Mouse (Mus musculus): ENCODE data around the gene Bag5. TPM values are rescaled to one million over a fixed set of nuclear protein-coding genes. Genes with fewer than 3 reads are reported as not detected.
"Not testable (repeated sequence)": the region's sequence is repeated elsewhere in the genome, so short reads cannot be mapped to it uniquely, and the experiment has no call there.

The Bag5 gene
- polyA plus RNA-seq, 1 experiment: 40.7 TPM

DNA sequence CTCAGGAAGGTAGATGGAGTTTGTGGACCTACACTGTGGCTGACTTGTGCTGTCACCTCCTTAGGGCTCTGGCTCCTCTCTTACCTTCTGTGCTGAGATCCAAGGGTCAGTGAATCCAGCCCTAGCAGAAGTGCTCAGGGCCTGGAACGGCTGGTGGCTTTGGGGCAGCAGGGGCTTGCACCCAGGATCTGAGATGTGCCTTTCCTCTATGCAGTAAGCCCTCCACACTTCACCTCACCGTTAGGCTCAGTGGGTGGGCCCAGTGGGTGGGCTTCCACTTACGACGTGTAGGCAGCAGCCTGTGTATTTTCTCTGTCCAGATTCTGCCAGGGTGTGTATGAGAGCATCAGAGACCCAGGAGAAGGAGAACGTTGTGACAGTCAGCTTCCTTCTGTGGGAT lies 19.9 kb upstream of the Bag5 start:
- DNase-seq (ENCODE audit: low read depth): no peak
- no peak for TF ChIP-seq POLR2A (IDR thresholded peaks at IDR 0.05; ENCODE audit: borderline replicate concordance, extremely low read depth, insufficient read depth, insufficient read length, poor library complexity, severe bottlenecking)
- no peak for TF ChIP-seq CTCF (IDR thresholded peaks at IDR 0.05; ENCODE audit: borderline replicate concordance, extremely low read depth, insufficient read depth, insufficient read length)

DNA sequence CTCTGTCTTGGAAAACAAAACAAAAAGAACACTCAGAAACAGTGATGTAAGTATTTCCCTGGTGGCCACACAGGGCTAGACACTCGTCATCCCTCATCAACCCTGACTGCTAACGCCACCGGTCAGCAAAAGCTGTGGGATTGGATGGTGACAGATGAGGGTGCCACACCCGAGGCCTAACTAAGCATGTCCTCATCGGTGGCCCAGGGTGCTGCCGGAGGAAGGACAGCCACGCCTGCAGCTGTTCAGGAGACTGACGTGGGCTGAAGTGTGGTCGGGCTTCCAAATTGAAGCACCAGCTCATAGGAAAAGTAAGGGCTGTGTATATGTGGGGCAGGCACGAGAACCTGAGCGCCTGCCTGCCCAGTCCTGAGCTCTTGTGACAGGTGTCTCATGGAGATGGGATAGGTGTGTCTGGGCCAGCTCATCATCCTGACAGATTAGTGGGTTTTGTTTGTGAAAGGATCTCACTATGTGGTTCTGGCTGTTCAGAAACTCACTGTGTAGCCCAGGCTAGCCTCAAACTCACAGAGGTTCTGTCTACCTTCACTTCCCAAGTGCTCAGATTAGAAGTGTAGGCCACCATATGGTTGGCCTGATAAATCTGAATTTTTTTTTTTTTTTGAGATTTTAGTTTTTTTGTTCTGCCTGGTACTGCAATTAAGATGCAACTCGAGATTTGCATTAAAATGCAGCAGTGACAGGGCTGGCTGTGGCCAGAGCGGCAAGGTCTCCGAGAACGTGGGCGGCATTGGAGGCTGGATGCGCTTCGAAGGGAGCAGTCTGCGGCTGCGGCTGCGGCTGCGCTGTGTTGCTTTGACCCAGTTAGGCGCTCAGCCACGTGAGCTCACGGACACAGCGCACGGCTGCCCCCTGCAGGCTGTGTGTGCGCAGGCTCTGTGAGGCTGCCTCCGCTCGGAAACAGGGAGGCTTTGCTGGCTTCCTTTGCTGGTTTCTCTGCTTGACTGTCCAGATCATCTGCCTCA lies 19.1 kb upstream of the Bag5 start:
- DNase-seq (ENCODE audit: low read depth): peak; percentile 97
- TF ChIP-seq CTCF (IDR thresholded peaks at IDR 0.05; ENCODE audit: borderline replicate concordance, extremely low read depth, insufficient read depth, insufficient read length): peak; percentile 95
- no peak for TF ChIP-seq POLR2A (IDR thresholded peaks at IDR 0.05; ENCODE audit: borderline replicate concordance, extremely low read depth, insufficient read depth, insufficient read length, poor library complexity, severe bottlenecking)

DNA sequence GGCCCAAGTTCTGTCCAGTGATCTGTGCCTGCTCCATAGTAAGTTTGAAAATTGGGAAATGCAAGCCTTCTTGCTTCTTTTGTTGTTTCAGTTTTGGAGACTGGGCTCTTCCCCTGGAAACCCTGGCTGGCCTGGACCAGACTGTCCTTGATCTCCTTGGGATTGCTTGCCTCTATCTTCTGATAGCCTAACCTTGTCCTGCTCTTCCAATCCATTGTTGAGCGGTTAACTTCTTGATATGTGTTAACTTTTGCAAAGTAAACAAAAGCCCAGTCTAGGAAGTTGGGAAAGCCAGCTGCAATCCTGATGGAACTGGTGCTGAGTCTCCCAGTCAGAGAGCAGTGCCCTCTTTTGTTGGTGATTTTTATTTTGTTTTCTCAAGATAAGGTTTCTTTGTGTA lies 14.9 kb upstream of the Bag5 start:
- no peak for DNase-seq (ENCODE audit: low read depth)
- TF ChIP-seq POLR2A (IDR thresholded peaks at IDR 0.05; ENCODE audit: borderline replicate concordance, extremely low read depth, insufficient read depth, insufficient read length, poor library complexity, severe bottlenecking) (no peak), CTCF (IDR thresholded peaks at IDR 0.05; ENCODE audit: borderline replicate concordance, extremely low read depth, insufficient read depth, insufficient read length) (no peak)

DNA sequence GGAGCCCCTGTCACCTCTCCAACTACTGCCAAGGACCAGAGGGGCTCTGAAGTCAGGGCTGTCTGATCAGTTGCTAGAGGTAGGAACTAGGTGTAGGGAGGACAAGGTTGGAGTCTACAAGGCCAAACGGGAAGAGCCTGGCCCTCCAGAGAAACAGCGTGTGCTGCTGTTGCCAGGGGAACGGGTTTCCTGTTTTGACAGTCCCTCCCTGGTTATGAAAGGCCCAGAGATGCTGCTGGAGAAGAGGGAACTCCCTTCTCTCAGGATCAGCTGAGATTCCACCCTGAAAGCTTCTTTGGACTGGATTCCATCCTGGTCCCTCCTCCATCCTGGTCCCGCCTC lies 13.0 kb upstream of the Bag5 start:
- DNase-seq (ENCODE audit: low read depth): no peak
- TF ChIP-seq POLR2A (IDR thresholded peaks at IDR 0.05; ENCODE audit: borderline replicate concordance, extremely low read depth, insufficient read depth, insufficient read length, poor library complexity, severe bottlenecking) (no peak), CTCF (IDR thresholded peaks at IDR 0.05; ENCODE audit: borderline replicate concordance, extremely low read depth, insufficient read depth, insufficient read length) (no peak)

DNA sequence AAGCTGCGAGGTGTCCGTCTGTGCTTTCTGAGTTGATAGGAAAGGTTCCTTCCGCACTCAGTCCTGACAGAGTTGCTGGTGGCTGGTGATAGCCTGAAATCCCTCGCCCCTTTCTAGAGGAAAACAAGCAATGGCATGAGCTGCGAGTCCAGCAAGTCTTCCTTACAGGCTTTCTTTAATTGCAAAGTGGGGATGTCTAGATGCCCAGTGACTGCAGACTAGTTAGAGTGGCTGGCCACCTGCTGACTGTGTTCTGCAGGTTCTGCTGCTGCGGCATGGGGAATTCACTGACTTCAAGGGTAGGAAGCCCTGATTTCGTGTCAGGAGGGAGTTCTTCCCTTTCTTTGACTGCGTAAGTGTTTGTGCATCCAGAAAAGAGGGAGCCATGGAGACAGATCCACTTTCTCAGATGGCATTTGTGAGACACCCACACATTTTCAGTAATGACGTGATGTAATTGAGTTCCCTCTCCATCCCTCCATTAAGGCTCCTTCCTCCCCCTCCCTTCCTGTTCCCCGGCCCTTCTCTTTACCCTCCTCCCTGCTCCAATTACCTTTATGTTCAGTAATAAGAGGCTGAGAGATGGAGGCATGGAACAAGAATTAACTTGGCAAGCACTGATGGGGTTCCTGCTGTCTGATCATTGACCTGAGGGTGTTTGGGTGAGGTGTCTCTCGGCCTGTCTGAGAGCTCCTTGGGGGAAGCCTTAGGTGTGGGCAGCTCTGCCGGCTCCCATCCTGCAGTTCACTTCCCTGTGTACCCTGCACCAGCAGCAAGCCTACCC lies 12.5 kb upstream of the Bag5 start:
- no peak for DNase-seq (ENCODE audit: low read depth)
- no peak for TF ChIP-seq CTCF (IDR thresholded peaks at IDR 0.05; ENCODE audit: borderline replicate concordance, extremely low read depth, insufficient read depth, insufficient read length)
- TF ChIP-seq POLR2A (IDR thresholded peaks at IDR 0.05; ENCODE audit: borderline replicate concordance, extremely low read depth, insufficient read depth, insufficient read length, poor library complexity, severe bottlenecking): no peak

DNA sequence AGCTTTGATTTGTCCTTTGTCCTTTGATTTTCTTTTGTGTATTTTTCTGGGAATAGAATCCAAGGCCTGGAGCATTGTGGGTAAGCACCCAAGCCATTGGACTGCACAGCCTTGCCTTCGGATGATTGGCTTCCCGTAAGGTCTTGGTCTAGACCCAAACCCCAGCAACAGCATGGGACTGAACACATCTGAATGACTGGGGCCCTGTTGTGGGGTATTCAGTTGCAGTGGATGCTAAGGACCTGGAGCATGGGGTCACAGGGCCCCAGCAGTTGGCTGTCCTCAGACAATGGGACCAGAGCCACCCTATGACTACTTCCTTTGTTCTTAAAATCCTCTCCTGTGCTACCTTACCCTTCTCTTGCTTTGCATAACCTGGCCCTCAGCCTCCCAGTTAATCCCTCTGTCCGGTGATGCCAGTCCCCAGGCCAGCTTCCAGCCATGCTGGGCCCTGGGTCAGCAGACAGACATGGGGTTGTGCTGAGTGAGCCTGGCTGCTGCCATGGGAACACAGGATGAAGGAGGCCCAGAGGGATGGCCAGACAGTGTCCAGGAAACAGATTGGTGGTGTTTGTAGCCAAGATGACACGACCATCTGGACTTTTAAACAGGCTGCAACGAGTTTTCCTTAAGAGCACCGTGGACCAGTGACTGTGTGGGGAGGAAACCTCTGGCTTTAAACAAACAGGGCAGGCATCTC lies 11.7 kb upstream of the Bag5 start:
- DNase-seq (ENCODE audit: low read depth): peak; percentile 56
- TF ChIP-seq CTCF (IDR thresholded peaks at IDR 0.05; ENCODE audit: borderline replicate concordance, extremely low read depth, insufficient read depth, insufficient read length): no peak
- no peak for TF ChIP-seq POLR2A (IDR thresholded peaks at IDR 0.05; ENCODE audit: borderline replicate concordance, extremely low read depth, insufficient read depth, insufficient read length, poor library complexity, severe bottlenecking)

DNA sequence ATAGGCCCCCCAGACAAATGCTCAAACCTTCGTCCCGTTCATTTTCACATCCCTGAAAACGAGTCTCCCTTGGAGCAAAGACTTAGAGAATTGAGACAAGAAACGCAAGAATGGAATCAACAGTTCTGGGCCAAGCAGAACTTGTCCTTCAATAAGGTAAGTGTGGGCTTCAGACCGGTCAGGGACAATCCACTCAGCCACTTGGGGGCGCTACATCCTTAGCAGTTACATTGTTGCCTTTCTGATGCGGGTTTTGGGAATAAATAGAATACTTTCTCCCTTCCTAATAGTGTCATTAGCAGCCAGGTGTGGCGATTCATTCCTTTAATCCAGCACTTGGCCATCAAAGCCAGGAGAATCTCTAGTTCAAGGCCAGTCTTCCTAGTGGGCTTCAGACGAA lies 9.6 kb upstream of the Bag5 start:
- peak; percentile 46; the same call in 1 of the 2 replicates for TF ChIP-seq CTCF (IDR thresholded peaks at IDR 0.05; ENCODE audit: borderline replicate concordance, extremely low read depth, insufficient read depth, insufficient read length)
- no peak for TF ChIP-seq POLR2A (IDR thresholded peaks at IDR 0.05; ENCODE audit: borderline replicate concordance, extremely low read depth, insufficient read depth, insufficient read length, poor library complexity, severe bottlenecking)
- DNase-seq (ENCODE audit: low read depth): no peak

DNA sequence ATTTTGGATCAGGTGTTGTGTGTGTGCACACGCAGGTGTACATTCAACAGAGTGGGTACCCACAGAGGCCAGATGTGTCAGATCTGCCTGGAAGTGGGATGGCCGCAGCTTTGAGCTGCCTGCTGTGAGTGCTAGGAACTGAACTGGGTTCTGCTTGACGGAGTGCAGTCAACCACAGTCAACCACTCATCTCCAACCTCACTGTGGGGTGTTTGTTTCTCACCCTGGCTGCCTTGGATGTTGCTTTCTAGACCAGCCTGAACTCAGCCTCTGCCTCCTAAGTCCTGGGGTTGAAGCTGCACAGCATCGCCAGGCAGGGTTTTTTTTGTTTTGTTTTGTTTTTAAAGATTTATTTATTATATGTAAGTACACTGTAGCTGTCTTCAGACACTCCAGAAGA lies 7.2 kb upstream of the Bag5 start:
- DNase-seq (ENCODE audit: low read depth): no peak
- TF ChIP-seq CTCF (IDR thresholded peaks at IDR 0.05; ENCODE audit: borderline replicate concordance, extremely low read depth, insufficient read depth, insufficient read length) (no peak), POLR2A (IDR thresholded peaks at IDR 0.05; ENCODE audit: borderline replicate concordance, extremely low read depth, insufficient read depth, insufficient read length, poor library complexity, severe bottlenecking) (no peak)

DNA sequence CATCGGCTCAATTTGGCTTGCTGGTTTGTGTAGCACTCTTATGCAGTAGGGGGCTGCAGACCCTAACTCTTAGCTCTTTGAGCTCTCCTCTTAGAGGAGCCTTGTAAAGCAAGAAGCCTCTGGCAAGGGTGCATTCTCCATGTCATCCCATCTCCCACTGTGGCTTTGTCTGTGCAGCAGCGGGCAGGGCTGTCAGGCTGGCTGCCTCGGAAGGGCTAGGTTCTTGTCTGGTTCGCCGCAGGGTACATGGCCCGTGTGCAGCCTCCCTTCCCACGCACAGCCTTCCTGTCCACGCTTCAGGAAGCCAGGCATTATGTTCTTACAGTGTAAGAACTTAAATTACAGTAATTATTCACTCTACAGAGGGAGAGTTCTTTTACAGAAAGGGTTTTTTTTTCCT lies 5.6 kb upstream of the Bag5 start:
- peak; percentile 34 for DNase-seq (ENCODE audit: low read depth)
- TF ChIP-seq CTCF (IDR thresholded peaks at IDR 0.05; ENCODE audit: borderline replicate concordance, extremely low read depth, insufficient read depth, insufficient read length) (no peak), POLR2A (IDR thresholded peaks at IDR 0.05; ENCODE audit: borderline replicate concordance, extremely low read depth, insufficient read depth, insufficient read length, poor library complexity, severe bottlenecking) (no peak)

DNA sequence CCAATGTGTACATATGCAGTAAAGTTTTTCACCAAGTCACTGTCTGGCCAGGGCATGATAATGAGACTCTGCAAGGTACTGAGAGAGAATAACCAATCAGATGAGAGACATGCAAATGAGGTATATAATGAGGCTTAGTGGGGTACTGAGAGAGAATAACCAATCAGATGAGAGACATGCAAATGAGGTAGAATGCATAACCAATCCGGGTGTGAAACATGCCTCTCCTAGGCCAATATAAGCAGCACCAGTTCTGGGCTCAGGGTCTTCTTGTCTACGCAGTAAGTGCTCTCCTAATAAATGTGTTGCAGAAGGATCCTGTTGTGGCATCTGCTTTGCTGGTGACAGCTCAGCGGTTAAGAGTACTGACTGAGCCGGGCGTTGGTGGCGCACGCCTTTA lies 3.4 kb upstream of the Bag5 start:
- TF ChIP-seq CTCF (IDR thresholded peaks at IDR 0.05; ENCODE audit: borderline replicate concordance, extremely low read depth, insufficient read depth, insufficient read length) (no peak), POLR2A (IDR thresholded peaks at IDR 0.05; ENCODE audit: borderline replicate concordance, extremely low read depth, insufficient read depth, insufficient read length, poor library complexity, severe bottlenecking) (no peak)

DNA sequence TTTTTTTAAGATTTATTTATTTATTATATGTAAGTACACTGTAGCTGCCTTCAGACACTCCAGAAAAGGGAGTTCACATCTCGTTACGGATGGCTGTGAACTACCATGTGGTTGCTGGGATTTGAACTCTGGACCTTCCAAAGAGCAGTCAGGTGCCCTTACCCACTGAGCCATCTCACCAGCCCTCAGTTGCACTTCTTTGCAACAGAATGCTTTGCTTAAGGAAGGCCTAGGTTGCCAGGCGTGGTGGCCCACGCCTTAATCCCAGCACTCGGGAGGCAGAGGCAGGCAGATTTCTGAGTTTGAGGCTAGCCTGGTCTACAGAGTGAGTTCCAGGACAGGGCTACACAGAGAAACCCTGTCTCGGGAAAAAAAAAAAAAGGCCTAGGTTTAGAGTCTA lies 823 bp upstream of the Bag5 start:
- not testable (repeated sequence) for DNase-seq (ENCODE audit: low read depth)

More for the DNA sequence above, 3.4 kb upstream of the Bag5 start:
- no peak for DNase-seq (ENCODE audit: low read depth)
